Mouse (Mus musculus) left cerebral cortex, postnatal 25 days (tissue): ENCODE measurements at regions not wholly inside any gene's neighbourhood (a gene's known extent, or its start where the extent isn't known, plus 50 kb on each side); places are given as distances from the start of the nearest gene placed in this dataset.

ENCODE experiments used
- DNase-seq, 2 experiments: peaks; one replicate each; pipeline ENCODE4 v3.0.0; 2022; ENCODE audit warnings: low spot score in 2 of 2, mixed read lengths in 1 of 2
- intact Hi-C: fragments of 180-260 bp; cut with DNase I; formaldehyde crosslinking; loops from one replicate; pipeline ENCODE4 v1.15.1; 2025

- intact Hi-C loops, result no loop called here
- no peak for DNase-seq
Measured at GRCm38 (mm10) chr9:91831556-91831955, 361.2 kb upstream of the Plscr5 start.

- DNase-seq, result no peak
- intact Hi-C loops, result no loop called here
Measured at GRCm38 (mm10) chr9:91823733-91824487, 368.8 kb upstream of the Plscr5 start.

- intact Hi-C loops, result no loop called here
- DNase-seq, result no peak
Measured at GRCm38 (mm10) chr9:91818616-91819328, 374.0 kb upstream of the Plscr5 start.

DNA sequence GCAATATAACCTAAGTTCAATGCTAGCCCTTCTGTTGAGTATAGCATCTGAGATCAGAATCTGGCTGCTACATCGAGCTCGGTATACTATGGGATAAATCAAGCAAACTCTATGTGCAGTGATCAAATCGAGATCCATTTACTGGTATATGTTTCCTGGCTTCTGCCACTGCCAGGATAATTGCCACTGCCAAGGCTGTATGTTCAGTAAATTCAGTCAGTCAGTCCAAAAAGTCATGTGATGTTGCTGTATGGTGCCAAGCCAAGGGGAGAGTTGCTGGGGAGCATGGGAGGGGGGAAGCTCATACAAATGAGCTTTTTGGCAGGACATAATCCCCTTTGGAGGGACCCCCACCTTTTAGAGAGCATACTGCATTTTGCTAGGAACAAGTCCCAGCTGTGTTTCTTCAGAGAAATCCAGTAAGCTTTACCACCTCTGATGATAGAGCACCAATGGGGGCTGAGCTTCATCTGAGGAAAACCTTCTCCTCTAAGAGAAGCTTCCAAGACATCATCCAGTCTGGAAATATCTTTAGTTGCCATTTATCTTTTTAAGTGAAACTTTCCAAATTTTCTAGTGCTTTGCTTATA lies 389.3 kb upstream of the Plscr5 start:
- intact Hi-C loops, result no loop called here
- DNase-seq, result no peak

- intact Hi-C loops, result no loop called here
- DNase-seq, result no peak
Measured at GRCm38 (mm10) chr9:91798837-91799225, 393.9 kb upstream of the Plscr5 start.

GRCm38 (mm10) chr9:91798171-91798836 lies 394.4 kb upstream of the Plscr5 start:
- intact Hi-C loops, result no loop called here
- DNase-seq, result peak; percentile 7 to 44

GRCm38 (mm10) chr9:91796976-91797375 lies 395.8 kb upstream of the Plscr5 start:
- DNase-seq, result no peak
- intact Hi-C loops, result no loop called here

- DNase-seq, result no peak
- intact Hi-C loops, result no loop called here
Measured at GRCm38 (mm10) chr9:91752935-91753334, 387.3 kb upstream of the Zic1 start.

DNA sequence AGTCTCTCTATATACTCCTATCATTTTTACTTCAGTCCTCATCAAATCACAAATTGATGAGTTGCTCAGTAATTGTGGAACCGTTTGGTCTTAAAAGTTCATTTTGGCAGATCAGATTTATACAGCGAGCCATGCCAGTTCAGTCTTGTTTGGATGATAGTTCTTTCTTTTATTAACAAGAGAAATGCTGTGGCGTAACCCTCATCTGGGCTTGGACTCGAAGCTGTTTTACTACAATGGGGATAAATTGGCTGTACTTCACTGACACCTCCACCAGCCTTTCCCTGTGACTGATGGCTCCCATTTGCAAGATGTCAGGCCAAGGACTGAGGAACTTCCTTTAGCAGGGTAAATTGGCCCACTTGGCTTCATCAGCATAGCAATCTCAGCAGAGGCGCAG lies 345.5 kb upstream of the Zic1 start:
- no peak for DNase-seq
- intact Hi-C loops, result no loop called here

DNA sequence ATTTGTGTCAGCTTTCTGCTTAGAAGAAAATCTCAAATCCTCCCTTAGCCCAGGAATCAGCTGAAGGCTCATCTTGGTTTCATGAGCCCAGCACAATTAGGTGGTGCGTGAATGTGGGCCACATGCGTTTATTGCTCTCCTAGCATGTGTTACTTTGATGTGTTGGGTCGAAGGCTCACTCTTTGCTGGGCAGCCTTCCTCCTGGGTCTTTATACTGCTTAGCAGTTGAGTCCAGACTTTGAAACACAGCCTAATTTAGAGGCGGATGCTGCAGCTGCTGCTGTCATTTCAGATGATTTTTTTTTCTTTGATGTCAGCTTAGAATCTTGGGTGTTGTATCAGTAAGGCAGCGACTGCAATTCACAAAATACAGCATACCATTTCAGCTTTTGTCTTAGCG lies 315.2 kb upstream of the Zic1 start:
- no peak for DNase-seq

GRCm38 (mm10) chr9:91666667-91667066 lies 301.1 kb upstream of the Zic1 start:
- no peak for DNase-seq
- intact Hi-C loops, result no loop called here

More for the DNA sequence above, 315.2 kb upstream of the Zic1 start:
- intact Hi-C loops, result no loop called here

DNA sequence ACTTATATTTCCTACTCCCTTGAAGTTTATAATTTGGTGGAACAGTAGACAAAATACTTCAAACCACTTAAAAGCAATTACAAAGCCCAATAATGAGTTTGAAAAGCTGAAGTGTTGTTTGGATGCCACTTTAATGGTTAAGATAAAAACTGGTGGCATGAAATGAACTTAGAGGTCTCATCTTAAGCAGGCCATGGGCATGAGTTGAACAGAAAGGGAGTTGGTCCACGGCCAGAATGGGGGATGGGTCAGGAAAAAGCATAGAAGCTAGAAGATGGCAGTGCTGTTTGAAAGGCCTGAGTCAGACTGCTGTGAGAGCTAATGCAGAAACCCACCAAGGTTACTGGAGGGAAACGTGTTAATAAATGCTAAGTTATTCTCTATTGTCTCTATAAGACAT lies 294.5 kb upstream of the Zic1 start:
- no peak for DNase-seq
- intact Hi-C loops, result no loop called here

GRCm38 (mm10) chr9:91654071-91654470 lies 288.5 kb upstream of the Zic1 start:
- DNase-seq, result no peak
- intact Hi-C loops, result loop anchor here (10.0 kb wide), 1 partner anchor 949 kb away; no protein-coding TSS in a partner anchor

- no peak for DNase-seq
- intact Hi-C loops, result loop anchor here (10.0 kb wide), 1 partner anchor 948 kb away; no protein-coding TSS in a partner anchor
Measured at GRCm38 (mm10) chr9:91652384-91653100, 286.9 kb upstream of the Zic1 start.

- DNase-seq, result no peak
- intact Hi-C loops, result no loop called here
Measured at GRCm38 (mm10) chr9:91610401-91610800, 244.8 kb upstream of the Zic1 start.

DNA sequence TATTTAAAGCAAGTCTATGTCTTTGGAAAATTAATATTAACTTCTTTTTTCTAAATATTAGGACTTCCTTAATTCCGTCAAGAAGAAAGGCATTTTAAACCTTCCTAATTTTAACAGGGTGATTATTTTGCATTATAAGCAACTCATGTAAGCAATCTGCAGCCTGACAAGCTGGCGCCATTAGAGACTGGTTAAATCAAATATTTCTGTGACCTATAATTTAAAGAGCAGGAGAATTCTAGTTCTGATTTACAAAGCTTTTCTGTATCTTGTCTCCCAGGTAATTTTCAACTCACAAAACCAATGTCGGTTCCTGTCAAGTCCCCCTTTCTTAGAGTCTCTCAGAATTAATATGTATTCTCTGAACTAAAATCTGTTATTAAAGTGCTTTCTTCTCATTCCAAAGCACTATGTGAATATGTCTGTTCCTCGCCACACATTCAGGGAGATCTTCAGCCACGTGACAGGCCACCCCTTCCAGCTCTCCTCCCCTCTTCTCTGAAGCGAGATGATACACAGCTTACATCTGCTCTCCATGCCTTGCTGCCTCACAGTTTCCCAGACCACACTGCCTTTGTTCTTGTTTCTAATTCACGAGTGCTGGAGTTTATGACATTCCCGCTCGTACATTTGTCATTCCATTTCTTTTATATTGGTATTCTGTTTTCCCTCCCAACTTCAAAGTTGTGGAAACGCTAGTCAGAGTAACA lies 244.0 kb upstream of the Zic1 start:
- intact Hi-C loops, result no loop called here
- no peak for DNase-seq

DNA sequence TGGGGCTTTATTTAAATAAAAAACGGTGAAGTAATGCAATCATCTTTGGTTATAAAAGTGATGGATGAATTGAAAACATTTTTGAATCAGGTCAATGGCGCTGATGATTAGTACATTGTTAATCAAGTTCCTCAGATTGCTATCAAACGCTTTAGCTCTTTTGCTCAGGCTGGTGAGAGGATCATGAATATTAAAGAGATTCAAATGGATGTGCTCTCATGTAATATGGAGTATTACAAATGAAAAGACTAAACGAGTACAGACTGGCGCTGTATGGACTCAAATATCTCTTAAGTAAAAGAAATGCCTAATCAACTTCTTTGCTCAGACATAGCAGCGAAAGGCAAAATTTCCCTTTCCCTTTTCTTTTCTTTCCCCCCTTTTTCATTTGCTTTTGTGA lies 236.1 kb upstream of the Zic1 start:
- no peak for DNase-seq
- intact Hi-C loops, result no loop called here

DNA sequence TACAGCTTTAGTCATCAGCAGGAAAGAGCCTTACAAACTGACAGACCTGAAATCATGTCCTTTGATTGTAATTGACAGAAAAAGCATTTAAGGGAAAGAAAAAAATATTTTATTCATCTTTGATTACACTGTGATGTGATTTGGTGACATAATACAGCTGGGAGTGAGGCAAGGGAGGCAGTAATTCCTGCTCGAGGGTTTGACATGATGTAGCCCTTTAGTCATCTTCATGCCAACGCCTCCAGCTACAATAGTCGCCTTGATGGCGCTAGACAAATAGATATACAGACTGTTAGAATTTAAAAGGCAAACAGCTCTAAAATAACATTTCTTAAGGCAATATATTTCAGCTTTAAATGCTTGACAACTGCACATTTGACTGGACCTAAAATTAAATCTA lies 226.3 kb upstream of the Zic1 start:
- intact Hi-C loops, result no loop called here
- no peak for DNase-seq

DNA sequence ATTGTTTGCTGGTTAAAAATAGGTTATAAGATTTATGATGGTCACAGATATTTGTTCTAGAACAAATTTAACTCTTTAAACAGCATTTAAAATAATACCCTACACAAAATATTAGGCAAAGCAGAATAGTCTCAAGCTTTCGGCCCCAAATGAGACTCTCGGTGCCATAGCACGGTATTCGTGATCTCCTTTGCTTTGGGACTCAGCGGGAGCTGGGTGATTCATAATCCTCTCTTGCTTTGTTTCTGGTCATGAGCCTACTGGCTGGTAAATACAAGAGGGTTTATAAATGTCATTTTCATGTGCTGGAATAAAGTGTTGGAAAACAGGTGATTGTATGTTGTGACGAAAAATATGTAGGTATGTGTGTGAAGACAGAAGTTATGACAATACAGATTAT lies 223.1 kb upstream of the Zic1 start:
- no peak for DNase-seq
- intact Hi-C loops, result no loop called here
